Mouse (Mus musculus): ENCODE measurements at regions not wholly inside any gene's neighbourhood (a gene's known extent, or its start where the extent isn't known, plus 50 kb on each side); places are given as distances from the start of the nearest gene placed in this dataset.

GRCm38 (mm10) chr13:58495390-58496073 is 92.4 kb upstream of the Hnrnpk start:
- no peak for ATAC-seq (replicated peaks; ENCODE audit: low FRiP score, low TSS enrichment, poor library complexity, severe bottlenecking)

GRCm38 (mm10) chr13:58494726-58495125 is 91.6 kb upstream of the Hnrnpk start:
- no peak for ATAC-seq (replicated peaks; ENCODE audit: low FRiP score, low TSS enrichment, poor library complexity, severe bottlenecking)

GRCm38 (mm10) chr13:58490829-58491228 is 87.7 kb upstream of the Hnrnpk start:
- no peak for ATAC-seq (replicated peaks; ENCODE audit: low FRiP score, low TSS enrichment, poor library complexity, severe bottlenecking)

GRCm38 (mm10) chr13:58485011-58485410 is 81.9 kb upstream of the Hnrnpk start:
- ATAC-seq (replicated peaks; ENCODE audit: low FRiP score, low TSS enrichment, poor library complexity, severe bottlenecking), result no peak

- ATAC-seq (replicated peaks; ENCODE audit: low FRiP score, low TSS enrichment, poor library complexity, severe bottlenecking), result no peak
These were observed 79.6 kb upstream of the Hnrnpk start for GRCm38 (mm10) chr13:58482701-58483100.

GRCm38 (mm10) chr13:58480928-58481598 is 77.9 kb upstream of the Hnrnpk start:
- ATAC-seq (replicated peaks; ENCODE audit: low FRiP score, low TSS enrichment, poor library complexity, severe bottlenecking), result peak; percentile 72

- ATAC-seq (replicated peaks; ENCODE audit: low FRiP score, low TSS enrichment, poor library complexity, severe bottlenecking), result no peak
These were observed 77.3 kb upstream of the Hnrnpk start for GRCm38 (mm10) chr13:58480388-58480927.

GRCm38 (mm10) chr13:58478438-58478837 is 75.3 kb upstream of the Hnrnpk start:
- ATAC-seq (replicated peaks; ENCODE audit: low FRiP score, low TSS enrichment, poor library complexity, severe bottlenecking), result no peak

- ATAC-seq (replicated peaks; ENCODE audit: low FRiP score, low TSS enrichment, poor library complexity, severe bottlenecking), result no peak
These were observed 74.1 kb upstream of the Hnrnpk start for GRCm38 (mm10) chr13:58477253-58477652.

- ATAC-seq (replicated peaks; ENCODE audit: low FRiP score, low TSS enrichment, poor library complexity, severe bottlenecking), result no peak
These were observed 73.1 kb upstream of the Hnrnpk start for GRCm38 (mm10) chr13:58476033-58476830.

- ATAC-seq (replicated peaks; ENCODE audit: low FRiP score, low TSS enrichment, poor library complexity, severe bottlenecking), result peak; percentile 81
These were observed 72.4 kb upstream of the Hnrnpk start for GRCm38 (mm10) chr13:58475495-58475894.

GRCm38 (mm10) chr13:58472455-58472854 is 69.3 kb upstream of the Hnrnpk start:
- ATAC-seq (replicated peaks; ENCODE audit: low FRiP score, low TSS enrichment, poor library complexity, severe bottlenecking), result no peak

- no peak; the same call in 1 of the 2 replicates for ATAC-seq (replicated peaks; ENCODE audit: low FRiP score, low TSS enrichment, poor library complexity, severe bottlenecking)
These were observed 68.6 kb upstream of the Hnrnpk start for GRCm38 (mm10) chr13:58471704-58472103.

- ATAC-seq (replicated peaks; ENCODE audit: low FRiP score, low TSS enrichment, poor library complexity, severe bottlenecking), result no peak
These were observed 66.6 kb upstream of the Hnrnpk start for GRCm38 (mm10) chr13:58469731-58470130.

GRCm38 (mm10) chr13:58467097-58467642 is 64.0 kb upstream of the Hnrnpk start:
- no peak for ATAC-seq (replicated peaks; ENCODE audit: low FRiP score, low TSS enrichment, poor library complexity, severe bottlenecking)

- no peak for ATAC-seq (replicated peaks; ENCODE audit: low FRiP score, low TSS enrichment, poor library complexity, severe bottlenecking)
These were observed 62.3 kb upstream of the Hnrnpk start for GRCm38 (mm10) chr13:58465206-58466104.
